Mouse (Mus musculus) limb, embryonic 11.5 days (tissue): ENCODE data around the gene Smpx. TPM values are rescaled to one million over a fixed set of nuclear protein-coding genes. Genes with fewer than 3 reads are reported as not detected.

Source experiments
- ATAC-seq: fragments of 200-750 bp; cut with Nextera tagmentation; 2 replicates; pipeline ENCODE4 v1.8.0; 2017; ENCODE audit warnings: low read depth; ENCODE audit not compliant: insufficient number of reproducible peaks, low FRiP score, low TSS enrichment
- DNase-seq: peaks from one replicate; pipeline ENCODE4 v3.0.0-alpha.2; 2015; ENCODE audit warnings: low spot score
- H3K27ac ChIP-seq: fragments of 300-500 bp; sonication (generic); replicated peaks from 2 replicates; pipeline ENCODE4 v1.5.1; 2014; ENCODE audit warnings: low read depth, mild to moderate bottlenecking, low read length
- H3K27me3 ChIP-seq: fragments of 300-500 bp; sonication (generic); 2 replicates; pipeline ENCODE4 v1.6.1; 2014; ENCODE audit warnings: mild to moderate bottlenecking, low read length, mixed read lengths; ENCODE audit not compliant: control insufficient read depth, insufficient read depth
- H3K36me3 ChIP-seq: fragments of 300-500 bp; sonication (generic); 2 replicates; pipeline ENCODE4 v1.6.1; 2014; ENCODE audit warnings: mild to moderate bottlenecking, low read length, moderate library complexity, mixed read lengths; ENCODE audit not compliant: control insufficient read depth, insufficient read depth
- H3K4me1 ChIP-seq: fragments of 300-500 bp; sonication (generic); 2 replicates; pipeline ENCODE4 v1.6.1; 2014; ENCODE audit warnings: low read length, mixed read lengths; ENCODE audit not compliant: control insufficient read depth, insufficient read depth
- H3K4me2 ChIP-seq: fragments of 300-500 bp; sonication (generic); 2 replicates; pipeline ENCODE4 v1.6.1; 2014; ENCODE audit warnings: low read depth, mild to moderate bottlenecking, moderate library complexity; ENCODE audit not compliant: severe bottlenecking
- H3K4me3 ChIP-seq: fragments of 300-500 bp; sonication (generic); 2 replicates; pipeline ENCODE4 v1.5.1; 2014; ENCODE audit warnings: low read depth, low read length
- H3K9ac ChIP-seq: fragments of 300-500 bp; sonication (generic); 2 replicates; pipeline ENCODE4 v1.6.1; 2014; ENCODE audit warnings: mild to moderate bottlenecking, low read length
- H3K9me3 ChIP-seq: fragments of 300-500 bp; sonication (generic); 2 replicates; pipeline ENCODE4 v1.6.1; 2016; ENCODE audit warnings: low read length; ENCODE audit not compliant: control insufficient read depth
- WGBS: fragments of 180-500 bp; shearing (Covaris S2); extraction: QIAGEN DNeasy Blood & Tissue Kit; methylation state at CpG from one replicate; pipeline ENCODE4 v1.1.7; 2014; 5-methylcytosine and 5-hydroxymethylcytosine counted together
- polyA plus RNA-seq: library from polyadenylated mRNA; unstranded; fragments of >200 nt; fragmentation: Nextera tagmentation; extraction: Ambion mirVana; gene quantifications from 2 replicates; pipeline ENCODE4 v1.2.1, GENCODE M21; 2014

Gene Smpx
- polyA plus RNA-seq, 1 experiment from 2014 or later: 1.4 TPM

DNA sequence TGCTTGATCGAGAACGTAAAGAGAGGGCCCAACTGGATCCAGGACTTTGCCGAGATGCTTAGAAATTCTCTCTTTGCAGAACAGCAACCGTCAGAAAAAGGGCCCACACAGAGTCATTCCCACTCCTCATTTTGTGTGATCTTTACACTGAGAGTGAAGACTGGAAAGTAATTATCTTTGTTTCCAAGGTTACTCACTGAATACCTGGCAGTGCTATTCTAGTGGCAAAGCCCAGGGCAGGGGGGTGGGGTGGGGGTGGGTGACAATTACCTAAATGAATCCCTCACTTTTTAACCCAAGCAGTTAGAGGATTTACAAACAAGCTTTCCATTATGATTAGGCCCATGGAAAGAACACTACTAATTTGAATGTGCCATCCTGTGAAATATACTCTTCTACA, 55.8 kb downstream of the Smpx start:
- H3K4me3 ChIP-seq: no peak overlapping the region
- no peaks in the 10 kb centered on the region for H3K4me1 ChIP-seq
- H3K4me2 ChIP-seq: no peak overlapping the region
- no peaks in the 10 kb centered on the region for H3K27me3 ChIP-seq
- DNase-seq (no peak), ATAC-seq (no peak)
- H3K27ac ChIP-seq: no peak overlapping the region
- H3K36me3 ChIP-seq: no peaks in the 10 kb centered on the region
- no peaks in the 10 kb centered on the region for H3K9me3 ChIP-seq
- WGBS: 75% methylated on average over 4 of the region's 4 CpGs
- H3K9ac ChIP-seq: no peak overlapping the region

DNA sequence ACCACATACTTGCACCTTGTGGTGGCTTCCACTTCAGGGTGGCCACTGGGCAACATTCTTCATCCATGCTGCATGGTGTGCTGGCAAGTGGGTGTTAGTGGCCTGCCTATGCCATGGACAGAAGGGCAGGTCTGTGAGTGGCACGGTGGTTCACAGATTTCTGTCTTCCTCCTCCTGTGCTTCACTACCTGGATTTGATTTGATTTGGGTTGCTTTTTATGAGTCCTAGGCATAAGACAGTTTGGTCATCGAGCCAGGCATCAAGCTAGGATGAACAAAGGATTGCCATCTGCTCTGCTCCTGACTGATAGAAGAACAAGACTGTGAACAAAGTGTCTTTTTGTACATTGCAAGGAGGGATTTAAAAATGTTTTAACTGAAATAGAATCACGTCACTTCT, 63.8 kb downstream of the Smpx start:
- Histone ChIP-seq H3K4me3 (no peak overlapping the region), H3K9me3 (no peaks in the 10 kb centered on the region), H3K4me1 (no peaks in the 10 kb centered on the region), H3K36me3 (no peaks in the 10 kb centered on the region), H3K27me3 (no peaks in the 10 kb centered on the region), H3K9ac (no peak overlapping the region), H3K4me2 (no peak overlapping the region), H3K27ac (no peak overlapping the region)
- 87% methylated on average over 3 of the region's 3 CpGs for WGBS
- no peak for ATAC-seq
- DNase-seq: no peak

DNA sequence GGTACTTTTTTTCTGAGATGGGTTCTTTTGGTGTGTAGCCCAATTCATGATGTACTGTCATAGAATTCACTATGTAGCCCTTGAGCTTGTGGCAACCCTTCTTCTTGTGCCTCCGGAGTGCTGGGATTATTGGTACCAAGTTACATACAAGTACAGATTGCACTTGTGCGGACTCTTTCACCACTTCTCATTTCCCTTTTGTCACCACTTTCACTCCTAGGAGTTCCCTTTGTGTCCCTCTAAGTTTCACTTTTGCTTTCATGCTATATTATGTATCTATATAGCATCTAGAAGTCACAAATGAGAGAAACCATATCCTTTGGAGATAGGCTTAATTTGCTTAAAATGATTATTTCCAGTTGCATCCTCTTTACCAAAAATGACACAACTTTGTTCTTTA, 103.0 kb downstream of the Smpx start:
- ATAC-seq: no peak
- no peaks in the 10 kb centered on the region for H3K27me3 ChIP-seq
- 95% methylated on average over 2 of the region's 2 CpGs for WGBS

More for the DNA sequence above, 103.0 kb downstream of the Smpx start:
- no peak for DNase-seq
- no peak overlapping the region for H3K9ac ChIP-seq
- H3K4me1 ChIP-seq: no peaks in the 10 kb centered on the region
- H3K9me3 ChIP-seq: no peaks in the 10 kb centered on the region
- no peak overlapping the region for H3K4me3 ChIP-seq
- H3K4me2 ChIP-seq: no peak overlapping the region
- H3K36me3 ChIP-seq: no peaks in the 10 kb centered on the region
- no peak overlapping the region for H3K27ac ChIP-seq

Other genes starting within 250 kb of the Smpx start
- gene Sms, start 206.6 kb upstream of the Smpx start, polyA plus RNA-seq: 104 and 106 TPM in 2 replicates
- 7.5 and 8.1 TPM in 2 replicates for gene Yy2, start 129.9 kb upstream of the Smpx start, polyA plus RNA-seq
- 28.7 and 31.0 TPM in 2 replicates for gene Mbtps2, start 100.2 kb upstream of the Smpx start, polyA plus RNA-seq
- gene Klhl34, start 119.5 kb downstream of the Smpx start, polyA plus RNA-seq: 0.79 and 1.3 TPM in 2 replicates